Mouse (Mus musculus): ENCODE results near the gene Dct. TPM values are rescaled to one million over a fixed set of nuclear protein-coding genes. Genes with fewer than 3 reads are reported as not detected.

Dct gene
- polyA plus RNA-seq, 1 experiment from 2014 or later, result 1.4 TPM

- no peak overlapping the region for H3K27ac ChIP-seq (ENCODE audit: low read depth)
- no peak overlapping the region for H3K4me2 ChIP-seq (ENCODE audit: low read length)
- no peak overlapping the region for H3K4me3 ChIP-seq (ENCODE audit: low read depth, low read length)
- H3K4me1 ChIP-seq (replicated peaks; ENCODE audit: control insufficient read depth, insufficient read depth, low read length), result peaks cover 6% of the 10 kb centered on the region; the same call in 1 of the 2 replicates
- H3K9me3 ChIP-seq (ENCODE audit: control insufficient read depth, low read length), result no peaks in the 10 kb centered on the region
- H3K9ac ChIP-seq (ENCODE audit: low read length), result no peak overlapping the region
- H3K27me3 ChIP-seq (replicated peaks; ENCODE audit: control insufficient read depth, insufficient read depth, low read length), result no peaks in the 10 kb centered on the region
- H3K36me3 ChIP-seq (ENCODE audit: control insufficient read depth, insufficient read depth, low read length), result no peaks in the 10 kb centered on the region
- ATAC-seq (replicated peaks; ENCODE audit: low FRiP score, low TSS enrichment, low read depth) (no peak), DNase-seq (ENCODE audit: low spot score) (no peak)
- WGBS, result 90% methylated on average over 6 of the region's 6 CpGs
Observed at GRCm38 (mm10) chr14:118083851-118084250, 31.8 kb upstream of the Dct start.

- Histone ChIP-seq H3K9me3 (ENCODE audit: control insufficient read depth, low read length) (no peaks in the 10 kb centered on the region), H3K9ac (ENCODE audit: low read length) (no peak overlapping the region), H3K27ac (ENCODE audit: low read depth) (no peak overlapping the region), H3K4me1 (replicated peaks; ENCODE audit: control insufficient read depth, insufficient read depth, low read length) (no peaks in the 10 kb centered on the region; the same call in 1 of the 2 replicates), H3K4me3 (ENCODE audit: low read depth, low read length) (no peak overlapping the region), H3K27me3 (replicated peaks; ENCODE audit: control insufficient read depth, insufficient read depth, low read length) (no peaks in the 10 kb centered on the region), H3K36me3 (ENCODE audit: control insufficient read depth, insufficient read depth, low read length) (no peaks in the 10 kb centered on the region), H3K4me2 (ENCODE audit: low read length) (0 out of 2 replicates have a peak overlapping the region, but pooled peaks have one; percentile 24)
- no peak for DNase-seq (ENCODE audit: low spot score)
- WGBS, result 30% methylated on average over 11 of the region's 11 CpGs
- ATAC-seq (replicated peaks; ENCODE audit: low FRiP score, low TSS enrichment, low read depth), result no peak
Observed at GRCm38 (mm10) chr14:118080606-118081005, 28.6 kb upstream of the Dct start.

- no peak; the same call in 1 of the 2 replicates for ATAC-seq (replicated peaks; ENCODE audit: low FRiP score, low TSS enrichment, low read depth)
- no peak overlapping the region for H3K9ac ChIP-seq (ENCODE audit: low read length)
- no peak overlapping the region for H3K4me3 ChIP-seq (ENCODE audit: low read depth, low read length)
- H3K4me2 ChIP-seq (ENCODE audit: low read length), result no peak overlapping the region
- H3K9me3 ChIP-seq (ENCODE audit: control insufficient read depth, low read length), result no peaks in the 10 kb centered on the region
- no peak overlapping the region for H3K27ac ChIP-seq (ENCODE audit: low read depth)
- no peaks in the 10 kb centered on the region for H3K27me3 ChIP-seq (replicated peaks; ENCODE audit: control insufficient read depth, insufficient read depth, low read length)
- 72% methylated on average over 12 of the region's 12 CpGs for WGBS
- H3K4me1 ChIP-seq (replicated peaks; ENCODE audit: control insufficient read depth, insufficient read depth, low read length), result no peaks in the 10 kb centered on the region
- H3K36me3 ChIP-seq (ENCODE audit: control insufficient read depth, insufficient read depth, low read length), result no peaks in the 10 kb centered on the region
- no peak for DNase-seq (ENCODE audit: low spot score)
Observed at GRCm38 (mm10) chr14:118070100-118070499, 18.1 kb upstream of the Dct start.

GRCm38 (mm10) chr14:118069439-118070079 lies 17.5 kb upstream of the Dct start:
- Histone ChIP-seq H3K4me2 (ENCODE audit: low read length) (no peak overlapping the region), H3K27ac (ENCODE audit: low read depth) (no peak overlapping the region), H3K4me3 (ENCODE audit: low read depth, low read length) (no peak overlapping the region), H3K4me1 (replicated peaks; ENCODE audit: control insufficient read depth, insufficient read depth, low read length) (no peaks in the 10 kb centered on the region), H3K27me3 (replicated peaks; ENCODE audit: control insufficient read depth, insufficient read depth, low read length) (no peaks in the 10 kb centered on the region), H3K9ac (ENCODE audit: low read length) (no peak overlapping the region), H3K36me3 (ENCODE audit: control insufficient read depth, insufficient read depth, low read length) (no peaks in the 10 kb centered on the region), H3K9me3 (ENCODE audit: control insufficient read depth, low read length) (no peaks in the 10 kb centered on the region)
- WGBS, result 82% methylated on average over 12 of the region's 12 CpGs
- no peak for ATAC-seq (replicated peaks; ENCODE audit: low FRiP score, low TSS enrichment, low read depth)
- no peak for DNase-seq (ENCODE audit: low spot score)

GRCm38 (mm10) chr14:118061766-118062432 lies 9.9 kb upstream of the Dct start:
- Histone ChIP-seq H3K36me3 (ENCODE audit: control insufficient read depth, insufficient read depth, low read length) (no peaks in the 10 kb centered on the region), H3K9me3 (ENCODE audit: control insufficient read depth, low read length) (no peaks in the 10 kb centered on the region), H3K4me2 (ENCODE audit: low read length) (no peak overlapping the region), H3K27ac (ENCODE audit: low read depth) (no peak overlapping the region), H3K4me1 (replicated peaks; ENCODE audit: control insufficient read depth, insufficient read depth, low read length) (no peaks in the 10 kb centered on the region), H3K9ac (ENCODE audit: low read length) (no peak overlapping the region), H3K4me3 (ENCODE audit: low read depth, low read length) (no peak overlapping the region), H3K27me3 (replicated peaks; ENCODE audit: control insufficient read depth, insufficient read depth, low read length) (no peaks in the 10 kb centered on the region)
- DNase-seq (ENCODE audit: low spot score) (no peak), ATAC-seq (replicated peaks; ENCODE audit: low FRiP score, low TSS enrichment, low read depth) (no peak)
- WGBS, result 74% methylated on average over 7 of the region's 7 CpGs

- Histone ChIP-seq H3K4me2 (ENCODE audit: low read length) (no peak overlapping the region), H3K9me3 (ENCODE audit: control insufficient read depth, low read length) (no peaks in the 10 kb centered on the region), H3K4me1 (replicated peaks; ENCODE audit: control insufficient read depth, insufficient read depth, low read length) (no peaks in the 10 kb centered on the region), H3K27ac (ENCODE audit: low read depth) (no peak overlapping the region), H3K9ac (ENCODE audit: low read length) (no peak overlapping the region), H3K36me3 (ENCODE audit: control insufficient read depth, insufficient read depth, low read length) (no peaks in the 10 kb centered on the region), H3K4me3 (ENCODE audit: low read depth, low read length) (no peak overlapping the region), H3K27me3 (replicated peaks; ENCODE audit: control insufficient read depth, insufficient read depth, low read length) (no peaks in the 10 kb centered on the region)
- WGBS, result 77% methylated on average over 4 of the region's 4 CpGs
- no peak for DNase-seq (ENCODE audit: low spot score)
- ATAC-seq (replicated peaks; ENCODE audit: low FRiP score, low TSS enrichment, low read depth), result no peak
Observed at GRCm38 (mm10) chr14:118058581-118058886, 6.5 kb upstream of the Dct start.

GRCm38 (mm10) chr14:118057696-118058580 lies 5.9 kb upstream of the Dct start:
- Histone ChIP-seq H3K27ac (ENCODE audit: low read depth) (no peak overlapping the region), H3K4me2 (ENCODE audit: low read length) (no peak overlapping the region), H3K36me3 (ENCODE audit: control insufficient read depth, insufficient read depth, low read length) (no peaks in the 10 kb centered on the region), H3K9me3 (ENCODE audit: control insufficient read depth, low read length) (no peaks in the 10 kb centered on the region), H3K4me1 (replicated peaks; ENCODE audit: control insufficient read depth, insufficient read depth, low read length) (no peaks in the 10 kb centered on the region), H3K9ac (ENCODE audit: low read length) (no peak overlapping the region), H3K4me3 (ENCODE audit: low read depth, low read length) (no peak overlapping the region), H3K27me3 (replicated peaks; ENCODE audit: control insufficient read depth, insufficient read depth, low read length) (no peaks in the 10 kb centered on the region)
- WGBS, result 81% methylated on average over 25 of the region's 25 CpGs
- DNase-seq (ENCODE audit: low spot score) (no peak), ATAC-seq (replicated peaks; ENCODE audit: low FRiP score, low TSS enrichment, low read depth) (0 out of 2 replicates have a peak, but pooled peaks have one; percentile 62)

GRCm38 (mm10) chr14:118052770-118053169 lies 726 bp upstream of the Dct start:
- no peak overlapping the region for H3K9ac ChIP-seq (ENCODE audit: low read length)
- no peaks in the 10 kb centered on the region for H3K36me3 ChIP-seq (ENCODE audit: control insufficient read depth, insufficient read depth, low read length)
- WGBS, result 87% methylated on average over 11 of the region's 11 CpGs
- no peaks in the 10 kb centered on the region for H3K9me3 ChIP-seq (ENCODE audit: control insufficient read depth, low read length)
- no peaks in the 10 kb centered on the region for H3K4me1 ChIP-seq (replicated peaks; ENCODE audit: control insufficient read depth, insufficient read depth, low read length)
- no peak overlapping the region for H3K27ac ChIP-seq (ENCODE audit: low read depth)
- no peak for ATAC-seq (replicated peaks; ENCODE audit: low FRiP score, low TSS enrichment, low read depth)
- no peak for DNase-seq (ENCODE audit: low spot score)
- H3K4me2 ChIP-seq (ENCODE audit: low read length), result no peak overlapping the region
- no peak overlapping the region for H3K4me3 ChIP-seq (ENCODE audit: low read depth, low read length)
- H3K27me3 ChIP-seq (replicated peaks; ENCODE audit: control insufficient read depth, insufficient read depth, low read length), result no peaks in the 10 kb centered on the region
